Comparison of ENCODE assay signal across 9 mouse cellular contexts in the genomic region with DNA sequence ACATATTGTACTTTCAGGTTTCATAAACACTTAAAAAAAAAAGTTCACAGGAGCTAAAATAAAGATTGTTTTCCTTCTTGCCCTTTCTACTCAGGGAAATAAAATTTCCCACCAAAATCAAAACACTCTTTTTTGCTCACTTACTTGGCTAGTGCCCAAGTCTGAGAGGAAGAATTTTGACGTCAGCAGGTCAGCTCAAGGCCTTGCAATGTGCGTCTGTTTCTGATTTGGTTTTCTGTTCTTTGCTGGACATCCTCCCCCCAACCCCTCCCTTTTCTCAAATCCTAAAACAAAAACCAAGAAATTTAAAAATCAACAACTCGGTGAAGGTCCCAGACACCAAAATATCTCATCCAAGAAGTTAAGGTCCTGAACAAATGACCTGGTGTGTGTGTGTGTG.
DNase-seq lines count a peak whose midpoint lies in the region; ATAC-seq and TF ChIP-seq lines count a peak whose summit lies in the region.
"Had no signal": no experiment of that assay in that cellular context is flagged by ENCODE, and none has a peak within 500 bp of the region (broad histone marks: within the 10 kb centered on the region; RNA-seq: fewer than 3 reads in every experiment).

No protein-coding gene starts in this region.

- WGBS in heart, embryonic 15.5 days = 22% methylated on average over 3 of the region's 3 CpGs
- 27% methylated on average over 3 of the region's 3 CpGs for WGBS in limb, embryonic 14.5 days
- 73% methylated on average over 3 of the region's 3 CpGs for WGBS in hindbrain, embryonic 14.5 days

- TF ChIP-seq POLR2A in limb, embryonic 14.5 days (IDR thresholded peaks at IDR 0.05; ENCODE audit: borderline replicate concordance, extremely low read depth, insufficient read depth, insufficient read length) = no peak

- no peak overlapping the region for H3K9ac ChIP-seq in heart, embryonic 15.5 days
- H3K9ac ChIP-seq in limb, embryonic 14.5 days (ENCODE audit: low read depth, low read length, severe bottlenecking) = no peak overlapping the region
- no peak overlapping the region for H3K9ac ChIP-seq in hindbrain, embryonic 14.5 days

- H3K4me1 ChIP-seq in heart, embryonic 15.5 days (replicated peaks) = peaks cover 10% of the 10 kb centered on the region
- H3K4me1 ChIP-seq in limb, embryonic 14.5 days (ENCODE audit: control insufficient read depth, insufficient read depth, low read length) = peaks cover 5% of the 10 kb centered on the region; the same call in 1 of the 2 replicates
- H3K4me1 ChIP-seq in hindbrain, embryonic 14.5 days (replicated peaks; ENCODE audit: control insufficient read depth, insufficient read depth, low read length) = no peaks in the 10 kb centered on the region

- H3K4me3 ChIP-seq in heart, embryonic 15.5 days = no peak overlapping the region
- H3K4me3 ChIP-seq in limb, embryonic 14.5 days (replicated peaks; ENCODE audit: low read length) = no peak overlapping the region
- H3K4me3 ChIP-seq in hindbrain, embryonic 14.5 days (replicated peaks; ENCODE audit: low read length) = no peak overlapping the region

- no peak overlapping the region for H3K4me2 ChIP-seq in heart, embryonic 15.5 days
- H3K4me2 ChIP-seq in limb, embryonic 14.5 days (replicated peaks; ENCODE audit: low read depth, low read length, severe bottlenecking) = no peak overlapping the region
- no peak overlapping the region for H3K4me2 ChIP-seq in hindbrain, embryonic 14.5 days (replicated peaks)

- H3K36me3 ChIP-seq in heart, embryonic 15.5 days = peaks cover 23% of the 10 kb centered on the region; the same call in 1 of the 2 replicates
- peaks cover 14% of the 10 kb centered on the region; the same call in 1 of the 2 replicates for H3K36me3 ChIP-seq in limb, embryonic 14.5 days (ENCODE audit: control insufficient read depth, insufficient read depth, low read length)
- H3K36me3 ChIP-seq in hindbrain, embryonic 14.5 days (replicated peaks; ENCODE audit: control insufficient read depth, insufficient read depth) = peaks cover 21% of the 10 kb centered on the region

- no peaks in the 10 kb centered on the region for H3K27me3 ChIP-seq in heart, embryonic 15.5 days
- no peaks in the 10 kb centered on the region for H3K27me3 ChIP-seq in limb, embryonic 14.5 days (ENCODE audit: control insufficient read depth, insufficient read depth, low read length)
- no peaks in the 10 kb centered on the region for H3K27me3 ChIP-seq in hindbrain, embryonic 14.5 days (ENCODE audit: control insufficient read depth, insufficient read depth, low read length)
- H3K27me3 ChIP-seq: CH12.LX had no signal

- no peak for ATAC-seq in heart, embryonic 15.5 days (replicated peaks; ENCODE audit: insufficient number of reproducible peaks, insufficient read depth, low FRiP score, low read depth)
- ATAC-seq in limb, embryonic 14.5 days (ENCODE audit: low FRiP score, low read depth) = 0 out of 2 replicates have a peak, but pooled peaks have one; percentile 53
- ATAC-seq in hindbrain, embryonic 14.5 days (ENCODE audit: low FRiP score) = no peak

- H3K27ac ChIP-seq in heart, embryonic 15.5 days = peak overlapping the region; percentile 29; the same call in 1 of the 2 replicates
- no peak overlapping the region for H3K27ac ChIP-seq in limb, embryonic 14.5 days (replicated peaks; ENCODE audit: low read depth, low read length)
- H3K27ac ChIP-seq in hindbrain, embryonic 14.5 days = no peak overlapping the region

- no peaks in the 10 kb centered on the region for H3K9me3 ChIP-seq in heart, embryonic 15.5 days (replicated peaks)
- no peaks in the 10 kb centered on the region for H3K9me3 ChIP-seq in limb, embryonic 14.5 days (ENCODE audit: control insufficient read depth, low read length)
- no peaks in the 10 kb centered on the region for H3K9me3 ChIP-seq in hindbrain, embryonic 14.5 days (ENCODE audit: control insufficient read depth, low read length)

- peak; percentile 23 for DNase-seq in gastrocnemius, postnatal 25 days
- no peak for DNase-seq in gastrocnemius, postnatal 4 days (ENCODE audit: low spot score in 2 of 2)
- DNase-seq in adrenal gland, postnatal 10 days = peak; percentile 73
- peak; percentile 74 for DNase-seq in limb, embryonic 14.5 days (ENCODE audit: low spot score)
- DNase-seq in retina, postnatal 1 day = no peak
- no peak for DNase-seq in urinary bladder, postnatal 36 days (ENCODE audit: low spot score in 2 of 2)
- DNase-seq in hindbrain, embryonic 14.5 days (ENCODE audit: low spot score) = no peak

Comparison
In these comparisons a context has a peak if more than half of its experiments do, and no peak if none do; other contexts are left out.
1. DNase-seq: peak in gastrocnemius, postnatal 25 days (single experiment), adrenal gland, postnatal 10 days (single experiment) and limb, embryonic 14.5 days (single experiment); none in gastrocnemius, postnatal 4 days (0 of 2), retina, postnatal 1 day (single experiment), urinary bladder, postnatal 36 days (0 of 2) and hindbrain, embryonic 14.5 days (single experiment).